Mouse (Mus musculus): ENCODE results near the gene Umod. TPM values are rescaled to one million over a fixed set of nuclear protein-coding genes. Genes with fewer than 3 reads are reported as not detected.

The Umod gene
- not detected in 2 replicates for polyA plus RNA-seq (2012; ENCODE audit: insufficient read depth, insufficient read length, low replicate concordance, missing spikeins)

GRCm38 (mm10) chr7:119479256-119479655, at the start of gene Umod:
Gene Umod (minus strand): TSS chr7:119479282.
- H3K4me1 ChIP-seq (ENCODE audit: control insufficient read depth, insufficient read depth, low read length) = no peaks in the 10 kb centered on the region
- no peak for TF ChIP-seq CTCF (IDR thresholded peaks at IDR 0.05; ENCODE audit: insufficient read depth, low read depth, low read length)
- no peak for TF ChIP-seq POLR2A (IDR thresholded peaks at IDR 0.05; ENCODE audit: insufficient read depth, low read depth, low read length)
- no peak within 1 kb of the TSS for H3K27ac ChIP-seq (ENCODE audit: insufficient read depth, low read depth, low read length)
- no peak within 1 kb of the TSS for H3K4me3 ChIP-seq (ENCODE audit: insufficient read depth, low read depth, low read length)

GRCm38 (mm10) chr7:119528617-119529016, 49.5 kb upstream of the Umod start:
- Histone ChIP-seq H3K4me1 (ENCODE audit: control insufficient read depth, insufficient read depth, low read length) (peaks cover 3% of the 10 kb centered on the region), H3K27ac (ENCODE audit: insufficient read depth, low read depth, low read length) (no peak overlapping the region), H3K4me3 (ENCODE audit: insufficient read depth, low read depth, low read length) (no peak overlapping the region)
- TF ChIP-seq POLR2A (IDR thresholded peaks at IDR 0.05; ENCODE audit: insufficient read depth, low read depth, low read length) (no peak), CTCF (IDR thresholded peaks at IDR 0.05; ENCODE audit: insufficient read depth, low read depth, low read length) (no peak)
- WGBS = 88% methylated on average over 7 of the region's 7 CpGs

GRCm38 (mm10) chr7:119527548-119527947, 48.5 kb upstream of the Umod start:
- H3K4me3 ChIP-seq (ENCODE audit: insufficient read depth, low read depth, low read length) = no peak overlapping the region
- WGBS = 61% methylated on average over 2 of the region's 2 CpGs
- TF ChIP-seq CTCF (IDR thresholded peaks at IDR 0.05; ENCODE audit: insufficient read depth, low read depth, low read length) (no peak), POLR2A (IDR thresholded peaks at IDR 0.05; ENCODE audit: insufficient read depth, low read depth, low read length) (no peak)
- H3K27ac ChIP-seq (ENCODE audit: insufficient read depth, low read depth, low read length) = no peak overlapping the region
- peaks cover 3% of the 10 kb centered on the region for H3K4me1 ChIP-seq (ENCODE audit: control insufficient read depth, insufficient read depth, low read length)

GRCm38 (mm10) chr7:119527135-119527534, 48.1 kb upstream of the Umod start:
- peaks cover 3% of the 10 kb centered on the region for H3K4me1 ChIP-seq (ENCODE audit: control insufficient read depth, insufficient read depth, low read length)
- no peak overlapping the region for H3K27ac ChIP-seq (ENCODE audit: insufficient read depth, low read depth, low read length)
- no peak overlapping the region for H3K4me3 ChIP-seq (ENCODE audit: insufficient read depth, low read depth, low read length)
- WGBS = 90% methylated on average over 1 of the region's 1 CpGs
- TF ChIP-seq POLR2A (IDR thresholded peaks at IDR 0.05; ENCODE audit: insufficient read depth, low read depth, low read length) (no peak), CTCF (IDR thresholded peaks at IDR 0.05; ENCODE audit: insufficient read depth, low read depth, low read length) (no peak)

- TF ChIP-seq CTCF (IDR thresholded peaks at IDR 0.05; ENCODE audit: insufficient read depth, low read depth, low read length) (no peak), POLR2A (IDR thresholded peaks at IDR 0.05; ENCODE audit: insufficient read depth, low read depth, low read length) (no peak)
- no peak overlapping the region for H3K27ac ChIP-seq (ENCODE audit: insufficient read depth, low read depth, low read length)
- peaks cover 3% of the 10 kb centered on the region for H3K4me1 ChIP-seq (ENCODE audit: control insufficient read depth, insufficient read depth, low read length)
- WGBS = 20% methylated on average over 13 of the region's 13 CpGs
- no peak overlapping the region for H3K4me3 ChIP-seq (ENCODE audit: insufficient read depth, low read depth, low read length)
Observed at GRCm38 (mm10) chr7:119526486-119526885, 47.4 kb upstream of the Umod start.

- 34% methylated on average over 2 of the region's 2 CpGs for WGBS
- Histone ChIP-seq H3K27ac (ENCODE audit: insufficient read depth, low read depth, low read length) (no peak overlapping the region), H3K4me1 (ENCODE audit: control insufficient read depth, insufficient read depth, low read length) (peaks cover 3% of the 10 kb centered on the region), H3K4me3 (ENCODE audit: insufficient read depth, low read depth, low read length) (no peak overlapping the region)
- TF ChIP-seq POLR2A (IDR thresholded peaks at IDR 0.05; ENCODE audit: insufficient read depth, low read depth, low read length) = no peak
- no peak for TF ChIP-seq CTCF (IDR thresholded peaks at IDR 0.05; ENCODE audit: insufficient read depth, low read depth, low read length)
Observed at GRCm38 (mm10) chr7:119525881-119526281, 46.8 kb upstream of the Umod start.

GRCm38 (mm10) chr7:119523389-119523788, 44.3 kb upstream of the Umod start, which contains the start of gene Pdilt:
Gene Pdilt (minus strand): TSS chr7:119523489.
- Histone ChIP-seq H3K4me1 (ENCODE audit: control insufficient read depth, insufficient read depth, low read length) (peaks cover 3% of the 10 kb centered on the region), H3K27ac (ENCODE audit: insufficient read depth, low read depth, low read length) (no peak within 1 kb of the TSS), H3K4me3 (ENCODE audit: insufficient read depth, low read depth, low read length) (no peak within 1 kb of the TSS)
- no peak for TF ChIP-seq CTCF (IDR thresholded peaks at IDR 0.05; ENCODE audit: insufficient read depth, low read depth, low read length)
- no peak for TF ChIP-seq POLR2A (IDR thresholded peaks at IDR 0.05; ENCODE audit: insufficient read depth, low read depth, low read length)
- WGBS = 89% methylated on average over 4 of the region's 4 CpGs

- WGBS = 85% methylated on average over 1 of the region's 1 CpGs
- no peak overlapping the region for H3K4me3 ChIP-seq (ENCODE audit: insufficient read depth, low read depth, low read length)
- TF ChIP-seq CTCF (IDR thresholded peaks at IDR 0.05; ENCODE audit: insufficient read depth, low read depth, low read length) = no peak
- TF ChIP-seq POLR2A (IDR thresholded peaks at IDR 0.05; ENCODE audit: insufficient read depth, low read depth, low read length) = no peak
- no peak overlapping the region for H3K27ac ChIP-seq (ENCODE audit: insufficient read depth, low read depth, low read length)
- H3K4me1 ChIP-seq (ENCODE audit: control insufficient read depth, insufficient read depth, low read length) = peaks cover 3% of the 10 kb centered on the region
Observed at GRCm38 (mm10) chr7:119522385-119522784, 43.3 kb upstream of the Umod start.

- peaks cover 3% of the 10 kb centered on the region for H3K4me1 ChIP-seq (ENCODE audit: control insufficient read depth, insufficient read depth, low read length)
- no peak for TF ChIP-seq CTCF (IDR thresholded peaks at IDR 0.05; ENCODE audit: insufficient read depth, low read depth, low read length)
- no peak for TF ChIP-seq POLR2A (IDR thresholded peaks at IDR 0.05; ENCODE audit: insufficient read depth, low read depth, low read length)
- WGBS = 89% methylated on average over 3 of the region's 3 CpGs
Observed at GRCm38 (mm10) chr7:119521816-119522215, 42.7 kb upstream of the Umod start.

GRCm38 (mm10) chr7:119519654-119520053, 40.6 kb upstream of the Umod start:
- Histone ChIP-seq H3K4me3 (ENCODE audit: insufficient read depth, low read depth, low read length) (no peak overlapping the region), H3K4me1 (ENCODE audit: control insufficient read depth, insufficient read depth, low read length) (no peaks in the 10 kb centered on the region), H3K27ac (ENCODE audit: insufficient read depth, low read depth, low read length) (no peak overlapping the region)
- 48% methylated on average over 5 of the region's 5 CpGs for WGBS
- TF ChIP-seq CTCF (IDR thresholded peaks at IDR 0.05; ENCODE audit: insufficient read depth, low read depth, low read length) = peak; percentile 83; the same call in 1 of the 2 replicates
- TF ChIP-seq POLR2A (IDR thresholded peaks at IDR 0.05; ENCODE audit: insufficient read depth, low read depth, low read length) = no peak

More at GRCm38 (mm10) chr7:119521816-119522215, 42.7 kb upstream of the Umod start:
- no peak overlapping the region for H3K4me3 ChIP-seq (ENCODE audit: insufficient read depth, low read depth, low read length)
- no peak overlapping the region for H3K27ac ChIP-seq (ENCODE audit: insufficient read depth, low read depth, low read length)

All from olfactory bulb, adult 2 months (tissue).